9 mouse cellular contexts compared by ENCODE assay signal in genomic region chr5:124016291-124016821, GRCm38 (mm10). TPM values are rescaled to one million over a fixed set of nuclear protein-coding genes. Genes with fewer than 3 reads are reported as not detected.
DNase-seq lines count a peak whose midpoint lies in the region; ATAC-seq and TF ChIP-seq lines count a peak whose summit lies in the region.
"Had no signal": no experiment of that assay in that cellular context is flagged by ENCODE, and none has a peak within 500 bp of the region (broad histone marks: within the 10 kb centered on the region; RNA-seq: fewer than 3 reads in every experiment).

No protein-coding gene starts in this region.

- TF ChIP-seq EP300 in stomach, postnatal 0 days (optimal IDR thresholded peaks at IDR 0.05), result no peak

- no peak for DNase-seq in forebrain, embryonic 10.5 days (ENCODE audit: extremely low spot score, low spot score)
- DNase-seq in hindbrain, embryonic 14.5 days (ENCODE audit: low spot score), result no peak
- DNase-seq in midbrain, embryonic 10.5 days (ENCODE audit: low spot score), result no peak
- DNase-seq in stomach, postnatal 0 days (ENCODE audit: low spot score), result peak; percentile 85
- DNase-seq in cerebellum, postnatal 36 days, result no peak
- DNase-seq: right cerebral cortex, adult 18-20 months had no signal

- no peak for ATAC-seq in forebrain, embryonic 12.5 days (ENCODE audit: low FRiP score)
- ATAC-seq in hindbrain, embryonic 15.5 days (ENCODE audit: low FRiP score, low read depth), result no peak
- no peak for ATAC-seq in hindbrain, embryonic 14.5 days (ENCODE audit: low FRiP score)
- ATAC-seq in midbrain, embryonic 16.5 days, result no peak
- ATAC-seq in stomach, postnatal 0 days (ENCODE audit: low FRiP score, low TSS enrichment), result peak; percentile 91

- no peaks in the 10 kb centered on the region for H3K27me3 ChIP-seq in forebrain, embryonic 10.5 days (ENCODE audit: poor library complexity, severe bottlenecking)
- H3K27me3 ChIP-seq in forebrain, embryonic 12.5 days, result no peaks in the 10 kb centered on the region
- no peaks in the 10 kb centered on the region for H3K27me3 ChIP-seq in hindbrain, embryonic 15.5 days
- no peaks in the 10 kb centered on the region for H3K27me3 ChIP-seq in hindbrain, embryonic 14.5 days (ENCODE audit: control insufficient read depth, insufficient read depth, low read length)
- H3K27me3 ChIP-seq in midbrain, embryonic 10.5 days (ENCODE audit: low read depth, poor library complexity, severe bottlenecking), result no peaks in the 10 kb centered on the region
- H3K27me3 ChIP-seq in midbrain, embryonic 16.5 days (ENCODE audit: control insufficient read depth, insufficient read depth, low read depth, low read length), result no peaks in the 10 kb centered on the region
- no peaks in the 10 kb centered on the region for H3K27me3 ChIP-seq in stomach, postnatal 0 days (ENCODE audit: control insufficient read depth, insufficient read depth, low read length)

- peaks cover 93% of the 10 kb centered on the region for H3K4me1 ChIP-seq in forebrain, embryonic 10.5 days
- peaks cover 87% of the 10 kb centered on the region for H3K4me1 ChIP-seq in forebrain, embryonic 12.5 days
- H3K4me1 ChIP-seq in hindbrain, embryonic 15.5 days (replicated peaks), result peaks cover 91% of the 10 kb centered on the region
- peaks cover 84% of the 10 kb centered on the region for H3K4me1 ChIP-seq in hindbrain, embryonic 14.5 days (replicated peaks; ENCODE audit: control insufficient read depth, insufficient read depth, low read length)
- peaks cover 97% of the 10 kb centered on the region for H3K4me1 ChIP-seq in midbrain, embryonic 10.5 days
- H3K4me1 ChIP-seq in midbrain, embryonic 16.5 days (ENCODE audit: control insufficient read depth, insufficient read depth, low read length), result peaks cover 39% of the 10 kb centered on the region
- H3K4me1 ChIP-seq in stomach, postnatal 0 days (replicated peaks; ENCODE audit: control insufficient read depth, insufficient read depth), result peaks cover 13% of the 10 kb centered on the region

- H3K27ac ChIP-seq in forebrain, embryonic 10.5 days, result peak overlapping the region; percentile 2
- no peak overlapping the region for H3K27ac ChIP-seq in forebrain, embryonic 12.5 days
- H3K27ac ChIP-seq in hindbrain, embryonic 15.5 days (replicated peaks), result 0 out of 2 replicates have a peak overlapping the region, but pooled peaks have one; percentile 11
- H3K27ac ChIP-seq in hindbrain, embryonic 14.5 days, result no peak overlapping the region
- H3K27ac ChIP-seq in midbrain, embryonic 10.5 days (replicated peaks), result peak overlapping the region; percentile 42; the same call in 1 of the 2 replicates
- H3K27ac ChIP-seq in midbrain, embryonic 16.5 days (ENCODE audit: low read length), result no peak overlapping the region
- peak overlapping the region; percentile 49; the same call in 1 of the 2 replicates for H3K27ac ChIP-seq in stomach, postnatal 0 days (replicated peaks)

- no peak for TF ChIP-seq CTCF in stomach, postnatal 0 days (IDR thresholded peaks at IDR 0.05; ENCODE audit: low read depth)

- no peak overlapping the region for H3K9ac ChIP-seq in forebrain, embryonic 12.5 days
- no peak overlapping the region for H3K9ac ChIP-seq in hindbrain, embryonic 15.5 days
- H3K9ac ChIP-seq in hindbrain, embryonic 14.5 days, result no peak overlapping the region
- no peak overlapping the region for H3K9ac ChIP-seq in midbrain, embryonic 16.5 days (ENCODE audit: low read depth, low read length)
- H3K9ac ChIP-seq in stomach, postnatal 0 days (ENCODE audit: low read length), result no peak overlapping the region

- H3K4me3 ChIP-seq in forebrain, embryonic 10.5 days, result no peak overlapping the region
- no peak overlapping the region for H3K4me3 ChIP-seq in forebrain, embryonic 12.5 days (replicated peaks)
- H3K4me3 ChIP-seq in hindbrain, embryonic 15.5 days, result no peak overlapping the region
- H3K4me3 ChIP-seq in hindbrain, embryonic 14.5 days (replicated peaks; ENCODE audit: low read length), result no peak overlapping the region
- H3K4me3 ChIP-seq in midbrain, embryonic 10.5 days, result no peak overlapping the region
- H3K4me3 ChIP-seq in midbrain, embryonic 16.5 days (ENCODE audit: low read depth, low read length), result no peak overlapping the region
- no peak overlapping the region for H3K4me3 ChIP-seq in stomach, postnatal 0 days (ENCODE audit: low read depth, low read length)

- peaks cover 45% of the 10 kb centered on the region for H3K36me3 ChIP-seq in forebrain, embryonic 10.5 days (replicated peaks)
- H3K36me3 ChIP-seq in forebrain, embryonic 12.5 days (replicated peaks), result peaks cover 3% of the 10 kb centered on the region
- H3K36me3 ChIP-seq in hindbrain, embryonic 15.5 days, result no peaks in the 10 kb centered on the region
- H3K36me3 ChIP-seq in hindbrain, embryonic 14.5 days (replicated peaks; ENCODE audit: control insufficient read depth, insufficient read depth), result no peaks in the 10 kb centered on the region
- peaks cover 29% of the 10 kb centered on the region for H3K36me3 ChIP-seq in midbrain, embryonic 10.5 days
- no peaks in the 10 kb centered on the region for H3K36me3 ChIP-seq in midbrain, embryonic 16.5 days (ENCODE audit: control insufficient read depth, insufficient read depth, low read length)
- H3K36me3 ChIP-seq in stomach, postnatal 0 days (ENCODE audit: control insufficient read depth, insufficient read depth, low read length), result no peaks in the 10 kb centered on the region

- H3K4me2 ChIP-seq in forebrain, embryonic 12.5 days, result no peak overlapping the region
- H3K4me2 ChIP-seq in hindbrain, embryonic 15.5 days, result no peak overlapping the region
- H3K4me2 ChIP-seq in hindbrain, embryonic 14.5 days (replicated peaks), result no peak overlapping the region
- no peak overlapping the region for H3K4me2 ChIP-seq in midbrain, embryonic 16.5 days (ENCODE audit: low read length)
- no peak overlapping the region for H3K4me2 ChIP-seq in stomach, postnatal 0 days (replicated peaks; ENCODE audit: low read depth)

- 92% methylated on average over 7 of the region's 7 CpGs for WGBS in forebrain, embryonic 10.5 days
- 93% methylated on average over 7 of the region's 7 CpGs for whole genome bisulfite sequencing in forebrain, embryonic 12.5 days
- 75% methylated on average over 7 of the region's 7 CpGs for WGBS in hindbrain, embryonic 15.5 days
- 77% methylated on average over 7 of the region's 7 CpGs for WGBS in hindbrain, embryonic 14.5 days
- WGBS in midbrain, embryonic 10.5 days, result 89% methylated on average over 7 of the region's 7 CpGs
- 81% methylated on average over 7 of the region's 7 CpGs for WGBS in midbrain, embryonic 16.5 days
- WGBS in stomach, postnatal 0 days, result 66% methylated on average over 7 of the region's 7 CpGs

- H3K9me3 ChIP-seq in forebrain, embryonic 10.5 days, result no peaks in the 10 kb centered on the region
- no peaks in the 10 kb centered on the region for H3K9me3 ChIP-seq in forebrain, embryonic 12.5 days
- H3K9me3 ChIP-seq in hindbrain, embryonic 15.5 days, result no peaks in the 10 kb centered on the region
- H3K9me3 ChIP-seq in hindbrain, embryonic 14.5 days (ENCODE audit: control insufficient read depth, low read length), result no peaks in the 10 kb centered on the region
- H3K9me3 ChIP-seq in midbrain, embryonic 10.5 days (replicated peaks), result no peaks in the 10 kb centered on the region
- no peaks in the 10 kb centered on the region for H3K9me3 ChIP-seq in midbrain, embryonic 16.5 days (replicated peaks; ENCODE audit: control insufficient read depth, low read length, poor library complexity, severe bottlenecking)
- no peaks in the 10 kb centered on the region for H3K9me3 ChIP-seq in stomach, postnatal 0 days (ENCODE audit: control insufficient read depth, low read length)

RNA-seq across cellular contexts. Expression of gene Vps37b, which starts 15.7 kb away (rescaled TPM):
- 50.8 and 51.2 TPM in 2 replicates for polyA plus RNA-seq in forebrain, embryonic 10.5 days (2016; fragmentation: Nextera tagmentation; extraction: Ambion mirVana)
- 70.5 and 73.4 TPM in 2 replicates for polyA plus RNA-seq in forebrain, embryonic 12.5 days (2016; fragmentation: Nextera tagmentation; extraction: Ambion mirVana)
- polyA plus RNA-seq in hindbrain, embryonic 15.5 days (2015; fragmentation: Nextera tagmentation; extraction: Ambion mirVana), result 75.5 and 82.4 TPM in 2 replicates
- polyA plus RNA-seq in hindbrain, embryonic 14.5 days (2014; fragmentation: Nextera tagmentation; extraction: Ambion mirVana), result 59.5 and 61.7 TPM in 2 replicates
- 58.1 and 69.2 TPM in 2 replicates for polyA plus RNA-seq in midbrain, embryonic 10.5 days (2016; fragmentation: Nextera tagmentation; extraction: Ambion mirVana)
- polyA plus RNA-seq in midbrain, embryonic 16.5 days (2015; fragmentation: Nextera tagmentation; extraction: Ambion mirVana), result 59.5 and 62.0 TPM in 2 replicates
- polyA plus RNA-seq in stomach, postnatal 0 days (2015; fragmentation: Nextera tagmentation; extraction: Ambion mirVana), result 31.0 and 35.8 TPM in 2 replicates

RNA-seq across cellular contexts. Expression of gene Hip1r, which starts 42.9 kb away (rescaled TPM):
- 7.7 and 11.1 TPM in 2 replicates for polyA plus RNA-seq in forebrain, embryonic 10.5 days (2016; fragmentation: Nextera tagmentation; extraction: Ambion mirVana)
- polyA plus RNA-seq in forebrain, embryonic 12.5 days (2016; fragmentation: Nextera tagmentation; extraction: Ambion mirVana), result 16.0 and 17.9 TPM in 2 replicates
- polyA plus RNA-seq in hindbrain, embryonic 15.5 days (2015; fragmentation: Nextera tagmentation; extraction: Ambion mirVana), result 33.9 and 34.2 TPM in 2 replicates
- polyA plus RNA-seq in hindbrain, embryonic 14.5 days (2014; fragmentation: Nextera tagmentation; extraction: Ambion mirVana), result 22.4 and 27.9 TPM in 2 replicates
- polyA plus RNA-seq in midbrain, embryonic 10.5 days (2016; fragmentation: Nextera tagmentation; extraction: Ambion mirVana), result 6.6 and 9.2 TPM in 2 replicates
- 33.5 and 34.3 TPM in 2 replicates for polyA plus RNA-seq in midbrain, embryonic 16.5 days (2015; fragmentation: Nextera tagmentation; extraction: Ambion mirVana)
- polyA plus RNA-seq in stomach, postnatal 0 days (2015; fragmentation: Nextera tagmentation; extraction: Ambion mirVana), result 31.2 and 32.2 TPM in 2 replicates

Comparison
In these comparisons a context has a peak if more than half of its experiments do, and no peak if none do; other contexts are left out.
1. H3K27ac ChIP-seq: peak in forebrain, embryonic 10.5 days (single experiment), hindbrain, embryonic 15.5 days (single experiment), midbrain, embryonic 10.5 days (single experiment) and stomach, postnatal 0 days (single experiment); none in forebrain, embryonic 12.5 days (single experiment), hindbrain, embryonic 14.5 days (single experiment) and midbrain, embryonic 16.5 days (single experiment).